Mouse (Mus musculus) kidney, adult 9 months (tissue): ENCODE data around the gene Zfp111.

ENCODE experiments used
- DNase-seq: peaks from one replicate; pipeline ENCODE4 v3.0.0; 2022

The Zfp111 gene

DNA sequence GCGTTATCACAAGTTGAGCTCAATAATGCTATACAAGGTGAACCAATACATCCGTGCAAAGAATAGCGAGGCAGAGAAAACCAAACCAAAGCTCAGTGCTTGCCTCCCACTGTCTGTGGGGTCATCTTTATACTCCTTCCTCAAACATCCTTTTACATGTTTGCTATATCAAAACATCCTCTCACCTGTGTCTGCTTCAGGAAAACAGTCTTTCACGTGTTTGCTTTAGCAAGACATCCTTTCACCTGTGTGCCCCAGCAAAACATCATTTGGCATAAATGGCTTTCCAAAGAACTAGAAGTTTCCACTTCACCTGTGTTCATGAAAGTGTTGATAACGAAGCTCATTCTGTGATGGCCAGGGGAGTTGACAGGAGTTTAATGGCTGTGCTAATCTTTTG, at the start of gene Zfp111:
Zfp111 (minus strand) TSS at position 101 of the 400 bp plus-strand sequence.
- no peak for DNase-seq

DNA sequence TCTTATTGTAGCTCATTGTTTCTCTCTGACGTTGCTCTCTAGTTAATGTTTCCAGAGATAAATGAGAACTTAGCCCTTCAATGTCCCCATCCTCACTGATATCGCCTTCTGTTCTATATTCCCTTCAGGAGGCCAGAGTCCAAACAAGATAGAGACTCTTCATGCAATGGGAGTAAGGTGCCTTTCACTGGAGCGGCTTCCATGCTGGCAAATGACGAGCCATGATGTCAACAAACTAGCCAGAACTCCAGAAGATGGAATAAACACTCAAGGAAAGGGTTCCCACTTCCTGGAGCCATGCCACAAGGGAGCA, 48.7 kb upstream of the Zfp111 start:
- no peak for DNase-seq

DNA sequence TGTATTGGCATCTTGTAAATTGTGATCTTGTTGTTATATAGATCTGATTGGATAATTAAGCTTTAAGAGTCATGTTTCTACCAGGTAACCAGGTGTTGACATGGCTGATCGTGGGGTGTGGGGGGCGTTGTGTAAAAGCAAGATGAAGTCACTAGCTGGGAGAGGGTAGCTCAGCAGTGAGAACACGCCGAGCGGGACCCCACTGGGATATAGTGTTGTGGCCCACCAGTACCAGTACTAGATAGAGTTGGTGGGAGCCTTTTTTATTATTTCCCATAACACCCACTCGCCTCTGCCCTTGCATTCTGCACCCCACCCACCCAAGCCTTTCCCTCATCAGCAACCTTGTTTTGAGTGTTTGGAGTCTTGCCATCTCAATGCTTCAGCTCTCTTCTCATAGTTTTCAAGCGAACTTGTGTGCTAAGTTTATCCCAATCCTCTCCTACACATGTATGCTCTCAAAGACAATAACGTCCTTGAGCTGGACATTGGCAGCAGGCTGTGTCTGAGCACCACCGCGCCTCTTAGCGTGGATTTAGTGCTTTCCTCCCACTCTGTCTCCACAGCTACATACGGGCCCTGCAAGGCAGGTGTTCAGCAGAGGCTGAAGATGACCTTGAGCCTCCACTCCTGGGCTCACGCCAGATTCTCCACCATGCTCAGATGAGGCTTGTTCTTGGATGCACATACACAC, 48.2 kb upstream of the Zfp111 start:
- no peak for DNase-seq

DNA sequence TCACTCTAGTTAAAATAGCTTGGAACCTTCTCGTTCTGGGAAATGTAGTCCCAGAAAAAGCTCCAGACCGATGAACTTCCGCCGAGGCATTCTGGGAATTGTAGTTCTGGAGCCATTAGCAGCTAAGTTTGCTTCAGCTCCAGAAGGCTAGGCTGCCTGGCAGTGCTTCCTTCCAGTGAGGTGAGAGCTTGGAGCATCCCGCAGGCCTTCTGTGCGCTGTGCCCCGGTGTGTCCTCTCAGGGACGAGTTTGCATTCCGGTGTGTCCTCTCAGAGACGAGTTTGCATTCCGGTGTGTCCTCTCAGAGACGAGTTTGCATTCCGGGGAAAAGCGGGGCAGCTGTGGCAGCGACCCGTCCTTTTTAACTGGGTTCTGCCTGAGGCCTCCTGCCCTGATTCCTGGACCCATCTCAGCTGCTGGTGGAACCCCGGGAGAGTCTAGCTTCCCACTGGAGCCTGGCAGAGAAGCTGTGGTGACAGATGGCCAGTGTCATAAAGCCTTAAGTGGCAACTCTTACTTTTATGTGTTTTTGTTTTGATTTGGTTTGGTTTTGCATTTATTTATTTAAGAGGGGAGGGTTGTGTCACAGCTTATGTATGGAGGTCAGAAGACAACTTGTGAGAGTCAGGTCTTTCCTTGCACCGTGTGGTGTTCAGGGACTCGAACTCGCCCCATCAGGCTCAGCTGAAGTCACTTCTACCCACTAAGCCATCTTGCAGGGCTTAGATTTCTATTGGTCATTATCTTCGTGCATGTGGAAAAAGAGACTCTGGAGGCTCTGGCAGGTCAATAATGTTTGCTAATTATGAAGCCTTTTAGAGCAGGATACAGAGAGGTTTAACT, 43.6 kb upstream of the Zfp111 start, which contains the start of gene Zfp108:
Zfp108 (plus strand) TSS at position 162 of the 842 bp plus-strand sequence.
- peak; percentile 92 for DNase-seq

DNA sequence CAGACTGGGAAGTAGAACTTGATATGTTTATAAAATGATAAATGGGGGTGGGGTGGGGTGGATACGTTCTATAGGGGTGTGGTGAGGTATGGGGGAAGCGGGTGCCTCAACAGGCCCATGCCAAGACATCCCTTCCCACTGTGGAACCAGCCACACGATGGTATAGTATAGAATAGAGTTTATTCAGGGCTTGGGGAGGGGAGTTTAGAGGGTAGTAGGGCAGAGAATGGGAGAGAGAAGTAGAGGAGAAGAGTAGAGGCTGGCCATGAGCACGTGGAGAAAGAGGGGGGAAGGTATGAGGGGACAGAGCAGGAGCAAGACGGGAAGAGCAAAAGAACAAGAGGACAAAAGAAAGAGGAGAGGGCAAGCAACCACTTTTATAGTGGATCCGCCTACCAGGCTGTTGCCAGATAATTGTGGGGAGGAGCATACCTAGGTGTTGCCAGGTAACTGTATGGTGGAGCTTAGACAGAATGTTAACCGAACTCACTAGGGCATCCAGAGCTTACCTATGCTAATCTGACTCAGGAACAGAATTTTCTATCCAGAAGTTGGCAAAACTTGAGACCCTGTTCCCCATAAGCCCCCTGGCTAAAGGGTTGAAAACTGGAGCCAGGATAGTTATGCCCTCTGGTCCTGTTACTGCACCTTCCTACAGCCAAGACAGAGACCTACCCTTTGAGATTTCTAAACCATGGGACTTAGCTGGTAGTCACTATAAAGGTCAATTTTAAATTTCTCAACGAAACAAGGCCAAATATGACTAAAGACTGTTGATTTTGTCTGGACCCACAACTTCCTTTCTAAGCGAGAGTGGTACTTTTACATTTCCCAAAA, 42.8 kb upstream of the Zfp111 start:
- no peak for DNase-seq

DNA sequence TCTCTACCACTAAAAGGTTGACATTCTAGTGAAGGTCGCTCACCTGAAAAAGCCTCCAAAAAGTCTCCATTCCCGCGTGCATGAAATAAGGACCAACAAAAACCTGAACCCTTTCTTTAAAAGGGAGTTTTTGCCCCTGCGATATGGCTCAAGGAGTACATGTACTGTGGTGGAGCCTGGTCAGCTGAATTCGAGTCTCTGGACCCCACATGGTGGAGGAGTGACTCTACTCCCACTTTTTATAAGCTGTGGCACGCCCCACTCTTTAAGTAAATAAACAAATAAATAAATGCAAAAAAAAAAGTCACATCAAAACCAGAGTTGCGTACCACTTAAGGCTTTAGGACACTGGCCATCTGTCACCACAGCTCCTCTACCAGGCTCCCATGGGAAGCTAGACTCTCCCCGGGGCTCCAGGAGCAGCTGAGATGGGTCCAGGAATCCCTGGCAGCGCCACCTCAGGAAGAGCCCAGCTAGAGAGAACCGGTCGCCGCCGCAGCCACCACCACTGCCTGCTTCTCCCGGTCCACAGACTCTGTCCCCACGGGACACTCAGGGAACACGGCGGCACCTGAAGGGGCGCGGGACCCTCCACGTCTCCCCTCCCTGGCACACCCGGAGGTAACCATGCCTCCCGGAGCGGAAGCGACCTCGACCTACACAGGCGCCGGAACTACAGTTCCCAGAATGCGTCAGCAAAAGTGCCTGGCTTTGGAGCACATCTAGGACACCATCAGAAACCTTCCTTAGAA, 26.0 kb upstream of the Zfp111 start, which contains the start of gene Zfp109:
Zfp109 (minus strand) TSS at position 521 of the 752 bp plus-strand sequence.
- DNase-seq: peak; percentile 68

DNA sequence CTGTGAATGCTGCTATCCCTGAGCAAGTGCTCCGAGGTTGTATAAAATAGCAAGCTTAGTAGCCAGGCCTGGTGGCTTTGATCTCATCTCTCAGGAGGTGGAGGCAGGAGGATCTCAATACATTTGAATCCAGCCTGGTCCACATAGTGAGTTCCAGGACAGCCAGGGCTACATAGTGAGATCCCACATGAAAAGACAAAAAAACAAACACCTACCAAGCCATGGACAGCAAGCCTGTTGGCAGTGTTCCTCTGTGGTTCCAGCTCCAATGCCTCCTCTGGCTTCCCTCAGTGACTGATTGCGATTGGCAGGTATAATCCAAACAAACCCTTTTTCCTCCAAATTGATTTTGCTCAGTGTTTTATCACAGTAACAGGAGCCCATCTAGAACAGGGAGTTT, 947 bp downstream of the Zfp111 start:
- DNase-seq: no peak

DNA sequence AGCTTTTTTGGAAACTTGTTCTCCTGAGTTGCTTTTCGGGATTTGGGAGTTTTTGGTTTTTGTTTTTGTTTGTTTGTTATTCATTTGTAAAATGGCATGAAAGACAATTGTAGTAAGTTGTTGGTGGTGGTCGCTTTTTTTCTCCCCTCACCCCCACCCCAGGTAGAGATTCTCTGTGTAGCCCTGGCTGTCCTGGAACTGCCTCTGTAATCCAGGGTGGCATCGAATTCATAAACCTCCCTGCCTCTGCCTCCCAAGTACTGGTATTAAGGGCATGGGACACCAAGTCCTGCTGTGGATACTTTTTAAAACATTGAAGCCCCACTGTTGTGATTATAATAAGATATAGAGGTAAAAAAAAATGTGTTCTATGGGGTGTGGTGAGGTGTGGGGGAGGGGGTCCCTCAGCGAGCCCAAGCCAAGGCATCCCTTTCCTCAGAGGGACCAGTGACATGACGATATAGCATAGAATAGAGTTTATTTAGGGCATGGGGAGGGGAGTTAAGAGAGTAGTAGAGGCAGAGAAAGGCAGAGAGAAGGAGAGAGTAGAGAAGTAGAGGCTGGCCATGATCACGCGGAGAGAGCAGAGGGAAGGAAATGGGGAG, 2.9 kb downstream of the Zfp111 start:
- DNase-seq: no peak

DNA sequence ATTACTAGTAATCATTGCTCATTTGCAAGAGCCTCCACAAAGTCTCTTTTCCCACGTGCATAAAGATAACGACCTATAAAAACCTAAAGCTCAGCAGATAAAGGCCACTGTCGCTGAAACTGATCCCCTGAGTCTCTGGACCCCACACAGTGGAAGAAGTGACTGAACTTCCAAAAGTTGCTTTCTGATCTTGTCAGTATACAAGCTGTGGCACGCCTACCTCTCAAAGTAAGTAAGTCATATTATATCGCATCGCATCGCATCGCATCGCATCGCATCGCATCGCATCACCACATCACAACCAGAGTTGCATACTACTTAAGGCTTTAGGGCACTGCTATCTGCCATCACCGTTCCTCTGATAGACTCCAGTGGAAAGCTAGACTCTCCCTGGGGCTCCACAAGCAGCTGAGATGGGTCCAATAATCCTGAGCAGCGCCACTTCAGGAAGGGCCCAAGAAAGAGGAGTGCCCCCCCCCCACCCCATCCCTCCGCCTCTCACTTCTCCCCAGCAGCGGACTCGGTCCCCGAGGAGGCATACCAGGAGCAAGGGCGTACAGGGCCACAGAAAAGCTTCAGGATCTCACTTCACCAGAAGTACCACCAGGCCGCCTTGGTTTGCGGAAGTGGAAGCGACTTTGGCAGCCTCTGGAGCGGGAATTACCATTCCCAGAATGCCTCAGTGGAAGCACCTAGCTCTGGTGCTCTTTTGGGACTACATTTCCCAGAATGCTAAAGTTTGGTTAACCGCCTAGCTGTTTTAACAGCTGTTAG, 3.6 kb downstream of the Zfp111 start:
- DNase-seq: peak; percentile 85

DNA sequence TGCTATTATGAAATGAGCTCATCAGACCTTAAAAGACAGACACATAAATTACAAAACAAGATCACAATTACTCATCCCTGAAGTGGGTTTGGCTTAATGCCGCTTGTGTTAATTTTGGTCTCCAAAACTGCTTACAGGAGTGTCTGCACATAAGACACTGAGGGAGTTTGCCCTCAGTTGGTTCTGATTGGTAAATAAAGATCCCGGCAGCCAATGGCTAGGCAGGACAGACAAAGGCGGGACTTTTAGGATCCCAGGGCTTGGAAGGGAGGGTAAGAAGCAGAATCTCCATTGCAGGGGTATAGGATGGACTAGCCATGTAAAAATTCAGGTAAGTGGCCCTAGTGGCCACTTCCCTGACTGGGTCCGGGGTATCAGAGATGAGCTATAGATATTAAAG, 14.3 kb downstream of the Zfp111 start:
- DNase-seq: no peak

DNA sequence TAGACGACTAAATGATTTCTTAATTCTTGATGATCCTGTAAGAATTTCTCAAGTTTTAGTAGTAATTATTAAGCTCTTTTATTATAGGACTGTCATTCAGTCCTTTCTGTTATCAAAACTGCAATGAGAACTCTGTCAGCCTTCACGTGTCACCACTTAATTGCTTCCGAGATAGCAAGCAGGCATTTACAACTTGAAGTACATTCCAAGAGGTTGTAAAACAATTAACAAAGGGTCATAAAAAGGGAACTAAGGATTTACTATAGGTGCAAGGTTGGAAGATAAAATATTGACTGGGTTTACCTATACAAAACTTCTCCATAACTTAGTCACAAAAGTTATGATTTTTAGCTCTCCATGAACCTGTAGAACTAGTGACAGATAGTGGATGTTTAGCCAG, 18.1 kb downstream of the Zfp111 start:
- no peak for DNase-seq

DNA sequence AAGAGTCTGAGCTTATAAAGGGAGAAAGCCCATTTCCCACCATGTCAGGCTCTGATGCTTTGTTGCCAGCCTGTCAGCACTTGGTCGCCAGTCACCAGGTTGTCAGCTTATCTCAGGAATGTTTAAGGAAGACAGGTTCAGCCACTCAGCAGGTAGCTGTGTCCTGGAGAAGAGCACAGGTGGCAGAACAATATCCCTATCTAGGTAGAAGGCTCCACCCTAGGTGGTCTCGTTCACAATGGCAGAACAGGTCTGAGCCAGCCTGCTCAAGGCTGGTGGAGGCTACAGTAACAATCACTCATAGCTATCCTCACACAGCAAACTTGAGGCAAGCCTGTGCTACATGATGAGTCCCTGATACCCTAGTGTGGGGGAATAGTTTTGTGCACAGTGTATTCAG, 19.9 kb downstream of the Zfp111 start:
- no peak for DNase-seq

DNA sequence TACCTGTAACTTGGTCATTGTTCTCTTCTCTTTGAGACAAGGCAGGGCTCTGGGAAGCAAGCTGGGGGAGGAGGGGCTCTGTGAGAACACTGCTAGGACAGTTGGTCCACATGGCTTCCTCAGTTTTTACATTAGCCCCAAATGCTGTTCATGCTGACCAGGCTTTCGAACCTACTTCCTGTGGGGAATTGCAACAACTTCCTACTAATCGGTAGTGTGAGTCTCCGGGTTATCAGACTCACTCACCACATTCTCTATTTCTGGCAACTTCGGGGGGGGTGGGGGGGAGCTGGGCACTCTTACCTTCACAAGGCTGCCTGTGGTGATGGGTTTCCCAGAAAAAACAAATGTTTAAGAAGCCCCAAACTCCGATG, 21.7 kb downstream of the Zfp111 start:
- no peak for DNase-seq

DNA sequence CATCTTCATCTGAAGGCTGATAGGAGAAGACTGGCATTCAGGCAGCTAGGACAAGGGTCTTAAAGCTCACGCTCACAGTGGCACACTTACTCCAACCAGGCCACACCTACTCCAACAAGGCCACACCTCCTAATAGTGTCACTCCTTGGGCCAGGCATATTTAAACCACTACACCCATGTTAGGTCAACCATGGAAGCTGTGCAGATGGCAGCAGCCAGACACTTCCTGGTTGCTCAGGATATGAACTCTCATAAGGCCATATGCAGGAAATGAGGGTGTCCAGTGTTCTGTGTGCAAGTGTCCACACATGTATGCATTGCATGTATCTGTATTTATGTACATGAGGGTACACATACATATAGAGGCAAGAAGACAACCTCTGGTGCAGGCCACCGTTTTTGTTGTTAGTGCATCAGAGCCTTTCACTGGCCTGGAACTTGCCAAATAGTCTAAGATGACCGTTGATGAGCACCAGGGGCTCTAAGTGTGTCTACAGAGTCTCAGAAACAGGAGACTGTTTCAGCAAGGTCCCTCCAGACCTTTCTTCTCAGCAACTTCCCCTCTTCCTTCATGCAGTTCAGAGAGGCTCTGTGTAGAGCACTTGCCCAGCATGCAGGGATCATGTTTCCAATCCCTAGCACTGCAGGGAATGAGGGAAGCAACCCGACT, 22.2 kb downstream of the Zfp111 start:
- no peak for DNase-seq

DNA sequence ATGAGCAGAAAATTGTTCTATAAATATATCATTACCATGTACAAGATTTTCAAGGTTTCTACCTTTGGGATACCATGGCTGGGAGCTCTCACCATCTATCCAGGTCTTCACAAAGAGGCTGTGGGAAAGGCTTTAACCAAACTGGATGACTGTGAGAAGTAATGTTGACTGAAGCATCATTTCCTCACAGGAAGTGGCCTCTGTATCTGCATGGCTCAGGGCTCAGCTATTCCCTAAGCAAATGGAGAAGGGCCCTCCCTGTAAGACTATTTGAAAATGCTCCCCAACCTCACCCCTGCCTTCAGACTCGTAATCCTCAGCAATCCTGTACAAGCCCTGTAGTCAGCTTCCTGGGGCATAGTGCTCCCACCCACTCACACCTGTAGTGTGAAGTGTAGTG, 23.6 kb downstream of the Zfp111 start:
- no peak for DNase-seq

DNA sequence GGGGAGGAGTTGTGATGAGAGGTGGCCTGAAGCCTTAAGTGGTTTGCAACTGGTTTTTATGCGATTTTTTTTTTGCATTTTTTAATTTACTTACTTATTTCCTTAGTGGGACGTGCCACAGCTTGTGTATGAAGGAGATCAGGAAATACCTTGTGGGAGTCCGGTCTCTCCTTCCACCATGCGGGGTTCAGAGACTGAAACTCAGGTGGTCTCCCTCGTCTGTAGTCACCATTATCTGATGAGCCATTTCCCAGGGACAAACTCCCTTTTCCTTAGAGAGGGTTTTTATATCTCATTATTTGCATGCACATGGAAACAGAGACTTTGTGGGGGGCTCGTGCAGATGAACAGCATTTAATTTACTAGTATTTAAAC, 35.9 kb downstream of the Zfp111 start:
- no peak for DNase-seq

DNA sequence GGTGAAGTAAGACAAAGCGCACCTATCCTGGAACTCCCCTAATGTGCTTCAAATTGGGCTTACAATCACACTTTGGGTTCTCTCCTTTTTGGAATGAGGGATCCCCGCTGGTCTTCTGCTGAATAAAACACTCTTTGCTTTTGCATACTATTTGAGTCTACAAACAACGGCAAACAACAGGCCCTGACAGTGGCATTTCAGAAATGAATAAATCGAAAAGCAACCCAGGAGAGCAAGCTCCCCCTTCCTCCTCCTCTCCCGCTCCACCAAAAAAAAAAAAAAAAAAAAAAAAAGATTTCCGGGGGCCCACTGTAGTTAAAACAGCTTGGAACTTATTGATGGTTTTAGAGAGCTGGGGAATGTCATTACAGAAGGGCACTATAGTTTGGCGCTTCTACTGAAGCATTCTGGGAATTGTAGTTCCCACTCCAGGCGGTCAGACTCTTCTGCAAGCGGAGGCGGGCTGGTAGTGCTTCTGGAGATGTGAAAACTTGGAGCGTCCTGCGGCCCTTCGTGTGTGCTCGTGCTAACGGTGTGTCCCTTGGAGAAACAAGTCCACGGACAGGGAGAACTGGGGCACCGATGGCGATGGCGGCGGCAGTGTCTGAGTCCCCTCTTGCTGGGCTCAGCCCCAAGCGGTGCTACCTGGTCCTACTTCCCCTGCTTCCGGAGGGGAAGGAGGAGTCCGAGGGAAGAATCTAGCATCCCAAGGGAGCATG, 36.5 kb downstream of the Zfp111 start, which contains the start of gene Zfp114:
Zfp114 (plus strand) TSS at position 443 of the 719 bp plus-strand sequence.
- peak; percentile 46 for DNase-seq

DNA sequence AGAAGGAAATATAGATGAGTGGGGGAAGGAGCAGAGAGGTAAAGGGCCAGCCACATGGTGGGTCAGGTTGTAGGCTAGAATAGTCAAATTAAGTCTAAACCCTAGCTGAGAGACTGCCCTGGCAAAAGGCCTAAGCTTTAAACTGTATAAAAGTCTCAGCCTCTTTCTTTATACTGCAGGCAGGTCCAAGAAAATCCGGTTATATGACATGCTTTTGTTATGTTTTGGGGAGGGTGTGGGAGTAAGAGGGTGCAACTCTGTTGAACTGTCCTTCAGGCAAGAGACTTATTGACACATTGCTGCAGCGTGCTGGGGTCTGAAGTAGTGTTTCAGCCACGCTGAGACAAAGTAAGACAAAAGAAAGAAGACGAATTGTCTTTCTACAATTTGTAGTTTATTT, 39.1 kb downstream of the Zfp111 start:
- DNase-seq: no peak

DNA sequence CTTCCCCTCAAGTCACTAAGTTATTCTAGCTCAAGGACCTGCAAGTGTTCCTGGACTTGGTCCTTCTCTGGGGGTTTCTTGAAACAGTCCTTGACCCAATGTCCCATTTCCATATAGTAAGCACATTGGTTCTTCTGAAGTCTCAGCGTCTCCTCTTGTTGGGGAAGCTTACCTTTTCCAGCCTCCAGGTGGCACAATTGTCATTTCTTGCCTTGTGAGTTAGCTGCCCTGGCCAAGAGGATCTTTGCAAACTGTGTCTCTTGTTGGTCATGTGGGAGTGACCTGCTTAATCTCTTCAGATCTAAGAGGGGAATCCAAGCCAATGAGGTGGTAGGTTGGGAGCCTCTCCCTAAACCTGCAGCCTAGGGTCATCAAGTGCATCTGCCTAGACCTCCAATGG, 58.0 kb downstream of the Zfp111 start:
- peak; percentile 44 for DNase-seq
